Mouse (Mus musculus) kidney, adult 11 months (tissue): ENCODE measurements around the gene Dph5.
"Not testable (repeated sequence)": the region's sequence is repeated elsewhere in the genome, so short reads cannot be mapped to it uniquely, and the experiment has no call there.

Experiments
- DNase-seq: peaks from one replicate; pipeline ENCODE4 v3.0.0; 2022

Gene Dph5

GRCm38 (mm10) chr3:115887427-115888309 is at the start of gene Dph5:
Dph5 (plus strand) TSS chr3:115887837.
- DNase-seq: peak; percentile 91

- DNase-seq: no peak
Measured at GRCm38 (mm10) chr3:115844566-115844965, 43.1 kb upstream of the Dph5 start.

- DNase-seq: no peak
Measured at GRCm38 (mm10) chr3:115845032-115845618, 42.5 kb upstream of the Dph5 start.

- no peak for DNase-seq
Measured at GRCm38 (mm10) chr3:115845724-115846123, 41.9 kb upstream of the Dph5 start.

- no peak for DNase-seq
Measured at GRCm38 (mm10) chr3:115846153-115846552, 41.5 kb upstream of the Dph5 start.

- no peak for DNase-seq
Measured at GRCm38 (mm10) chr3:115848686-115849480, 38.8 kb upstream of the Dph5 start.

- DNase-seq: no peak
Measured at GRCm38 (mm10) chr3:115850946-115851345, 36.7 kb upstream of the Dph5 start.

- DNase-seq: no peak
Measured at GRCm38 (mm10) chr3:115854672-115855191, 32.9 kb upstream of the Dph5 start.

GRCm38 (mm10) chr3:115855576-115855975 is 32.1 kb upstream of the Dph5 start:
- no peak for DNase-seq

- DNase-seq: no peak
Measured at GRCm38 (mm10) chr3:115856484-115857022, 31.1 kb upstream of the Dph5 start.

- DNase-seq: no peak
Measured at GRCm38 (mm10) chr3:115857436-115857835, 30.2 kb upstream of the Dph5 start.

- no peak for DNase-seq
Measured at GRCm38 (mm10) chr3:115858822-115859221, 28.8 kb upstream of the Dph5 start.

GRCm38 (mm10) chr3:115860780-115861179 is 26.9 kb upstream of the Dph5 start:
- not testable (repeated sequence) for DNase-seq

- DNase-seq: no peak
Measured at GRCm38 (mm10) chr3:115863487-115863886, 24.1 kb upstream of the Dph5 start.

- DNase-seq: no peak
Measured at GRCm38 (mm10) chr3:115867150-115867549, 20.5 kb upstream of the Dph5 start.

- DNase-seq: no peak
Measured at GRCm38 (mm10) chr3:115867901-115868300, 19.7 kb upstream of the Dph5 start.

- DNase-seq: no peak
Measured at GRCm38 (mm10) chr3:115869360-115869759, 18.3 kb upstream of the Dph5 start.

- DNase-seq: no peak
Measured at GRCm38 (mm10) chr3:115875551-115875950, 12.1 kb upstream of the Dph5 start.

- DNase-seq: no peak
Measured at GRCm38 (mm10) chr3:115877133-115877532, 10.5 kb upstream of the Dph5 start.

GRCm38 (mm10) chr3:115884086-115884485 is 3.6 kb upstream of the Dph5 start:
- no peak for DNase-seq

GRCm38 (mm10) chr3:115888310-115889106 is 871 bp downstream of the Dph5 start:
- no peak for DNase-seq

- no peak for DNase-seq
Measured at GRCm38 (mm10) chr3:115892341-115892740, 4.7 kb downstream of the Dph5 start.
